Mouse (Mus musculus) lung, postnatal 0 days (tissue): ENCODE data around the gene Cdca4. TPM values are rescaled to one million over a fixed set of nuclear protein-coding genes. Genes with fewer than 3 reads are reported as not detected.
"Not testable (repeated sequence)": the region's sequence is repeated elsewhere in the genome, so short reads cannot be mapped to it uniquely, and the experiment has no call there.

ENCODE experiments used
- ATAC-seq: fragments of 200-750 bp; cut with Nextera tagmentation; 2 replicates; pipeline ENCODE4 v1.8.0; 2017; ENCODE audit warnings: moderate library complexity
- DNase-seq: peaks from one replicate; pipeline ENCODE4 v3.0.0-alpha.2; 2016; ENCODE audit warnings: low spot score
- H3K27ac ChIP-seq: fragments of 300-500 bp; sonication (generic); 2 replicates; pipeline ENCODE4 v1.5.1; 2014; ENCODE audit warnings: antibody characterized with exemption, mild to moderate bottlenecking, low read length, mixed read lengths
- H3K27me3 ChIP-seq: fragments of 300-500 bp; sonication (generic); replicated peaks from 2 replicates; pipeline ENCODE4 v1.6.1; 2014; ENCODE audit warnings: low read length, mixed read lengths; ENCODE audit not compliant: insufficient read depth
- H3K36me3 ChIP-seq: fragments of 300-500 bp; sonication (generic); 2 replicates; pipeline ENCODE4 v1.6.1; 2014; ENCODE audit warnings: low read length, mixed read lengths; ENCODE audit not compliant: insufficient read depth
- H3K4me1 ChIP-seq: fragments of 300-500 bp; sonication (generic); 2 replicates; pipeline ENCODE4 v1.6.1; 2014; ENCODE audit warnings: antibody characterized with exemption, low read depth, low read length, mixed read lengths; ENCODE audit not compliant: insufficient read depth
- H3K4me2 ChIP-seq: fragments of 300-500 bp; sonication (generic); replicated peaks from 2 replicates; pipeline ENCODE4 v1.6.1; 2014; ENCODE audit warnings: low read depth, mild to moderate bottlenecking, low read length, moderate library complexity, mixed read lengths
- H3K4me3 ChIP-seq: fragments of 300-500 bp; sonication (generic); 2 replicates; pipeline ENCODE4 v1.5.1; 2014; ENCODE audit warnings: low read depth, low read length
- H3K9ac ChIP-seq: fragments of 300-500 bp; sonication (generic); replicated peaks from 2 replicates; pipeline ENCODE4 v1.6.1; 2014; ENCODE audit warnings: low read depth, mild to moderate bottlenecking
- H3K9me3 ChIP-seq: fragments of 300-500 bp; sonication (generic); 2 replicates; pipeline ENCODE4 v1.6.1; 2016; ENCODE audit warnings: low read length, mixed read lengths
- CTCF ChIP-seq: IDR thresholded peaks from 2 replicates; pipeline ENCODE4 v1.5.1; 2016; ENCODE audit warnings: antibody characterized with exemption, mild to moderate bottlenecking
- EP300 ChIP-seq: IDR thresholded peaks from 2 replicates; pipeline ENCODE4 v1.6.1; 2016; ENCODE audit warnings: antibody characterized with exemption, mild to moderate bottlenecking, control low read depth
- WGBS: fragments of 180-500 bp; shearing (Covaris S2); extraction: QIAGEN DNeasy Blood & Tissue Kit; methylation state at CpG from one replicate; pipeline ENCODE4 v1.1.7; 2014; 5-methylcytosine and 5-hydroxymethylcytosine counted together
- polyA plus RNA-seq: library from polyadenylated mRNA; unstranded; fragments of >200 nt; fragmentation: Nextera tagmentation; extraction: Ambion mirVana; gene quantifications from 2 replicates; pipeline ENCODE4 v1.2.1, GENCODE M21; 2015

Gene Cdca4
- polyA plus RNA-seq, 1 experiment from 2014 or later = 28.1 TPM

GRCm38 (mm10) chr12:112821216-112821615 is 8.0 kb downstream of the Cdca4 start:
- no peak for TF ChIP-seq EP300
- TF ChIP-seq CTCF = no peak
- ATAC-seq (no peak), DNase-seq (no peak)
- H3K9ac ChIP-seq = no peak overlapping the region
- H3K36me3 ChIP-seq = 0 out of 2 replicates have a peak, but pooled peaks cover 3% of the 10 kb centered on the region
- H3K4me1 ChIP-seq = peaks cover 3% of the 10 kb centered on the region; the same call in 1 of the 2 replicates
- WGBS = 60% methylated on average over 1 of the region's 1 CpGs
- H3K4me2 ChIP-seq = no peak overlapping the region
- no peaks in the 10 kb centered on the region for H3K27me3 ChIP-seq
- no peak overlapping the region; the same call in 1 of the 2 replicates for H3K27ac ChIP-seq
- H3K4me3 ChIP-seq = no peak overlapping the region
- no peaks in the 10 kb centered on the region for H3K9me3 ChIP-seq

- 0 out of 2 replicates have a peak, but pooled peaks cover 3% of the 10 kb centered on the region for H3K36me3 ChIP-seq
- H3K4me2 ChIP-seq = no peak overlapping the region
- H3K4me1 ChIP-seq = no peaks in the 10 kb centered on the region
- TF ChIP-seq EP300 (no peak), CTCF (no peak)
- no peak overlapping the region for H3K9ac ChIP-seq
- no peaks in the 10 kb centered on the region for H3K9me3 ChIP-seq
- H3K4me3 ChIP-seq = no peak overlapping the region
- no peak overlapping the region for H3K27ac ChIP-seq
- ATAC-seq = no peak
- 83% methylated on average over 12 of the region's 12 CpGs for WGBS
- H3K27me3 ChIP-seq = no peaks in the 10 kb centered on the region
- no peak for DNase-seq
Measured at GRCm38 (mm10) chr12:112820401-112820999, 8.7 kb downstream of the Cdca4 start.

GRCm38 (mm10) chr12:112819057-112819662 is 10.1 kb downstream of the Cdca4 start:
- Histone ChIP-seq H3K27ac (no peak overlapping the region), H3K9me3 (no peaks in the 10 kb centered on the region), H3K4me1 (no peaks in the 10 kb centered on the region), H3K4me2 (no peak overlapping the region), H3K4me3 (no peak overlapping the region), H3K27me3 (no peaks in the 10 kb centered on the region), H3K36me3 (0 out of 2 replicates have a peak, but pooled peaks cover 3% of the 10 kb centered on the region), H3K9ac (no peak overlapping the region)
- ATAC-seq (no peak), DNase-seq (no peak)
- TF ChIP-seq CTCF (no peak), EP300 (no peak)
- WGBS = 87% methylated on average over 8 of the region's 8 CpGs

- 75% methylated on average over 7 of the region's 7 CpGs for WGBS
- not testable (repeated sequence) for H3K27me3 ChIP-seq, H3K27ac ChIP-seq, H3K4me1 ChIP-seq, H3K4me2 ChIP-seq, H3K9ac ChIP-seq, ATAC-seq, H3K36me3 ChIP-seq, H3K9me3 ChIP-seq, H3K4me3 ChIP-seq, DNase-seq
Measured at GRCm38 (mm10) chr12:112816866-112817265, 12.4 kb downstream of the Cdca4 start.

- DNase-seq (peak; percentile 67), ATAC-seq (no peak)
- H3K27ac ChIP-seq = no peak overlapping the region
- no peak overlapping the region for H3K9ac ChIP-seq
- no peak overlapping the region for H3K4me2 ChIP-seq
- no peaks in the 10 kb centered on the region for H3K4me1 ChIP-seq
- WGBS = 54% methylated on average over 4 of the region's 4 CpGs
- 0 out of 2 replicates have a peak, but pooled peaks cover 2% of the 10 kb centered on the region for H3K36me3 ChIP-seq
- H3K27me3 ChIP-seq = no peaks in the 10 kb centered on the region
- no peak overlapping the region for H3K4me3 ChIP-seq
- TF ChIP-seq EP300 (no peak), CTCF (peak; percentile 89)
- H3K9me3 ChIP-seq = no peaks in the 10 kb centered on the region
Measured at GRCm38 (mm10) chr12:112816294-112816693, 12.9 kb downstream of the Cdca4 start.

GRCm38 (mm10) chr12:112814682-112815470 is 14.3 kb downstream of the Cdca4 start:
- WGBS = 76% methylated on average over 13 of the region's 14 CpGs
- TF ChIP-seq EP300 (no peak), CTCF (no peak)
- Histone ChIP-seq H3K27me3 (no peaks in the 10 kb centered on the region), H3K36me3 (no peaks in the 10 kb centered on the region), H3K27ac (no peak overlapping the region), H3K4me3 (no peak overlapping the region), H3K9ac (no peak overlapping the region), H3K4me1 (no peaks in the 10 kb centered on the region), H3K9me3 (no peaks in the 10 kb centered on the region), H3K4me2 (no peak overlapping the region)
- ATAC-seq (no peak), DNase-seq (no peak)
